Mouse (Mus musculus) lung, postnatal 0 days (tissue): ENCODE measurements around the gene Coq2.

Experiments used
- CTCF ChIP-seq: IDR thresholded peaks from 2 replicates; pipeline ENCODE4 v1.5.1; 2016; ENCODE audit warnings: antibody characterized with exemption, mild to moderate bottlenecking
- EP300 ChIP-seq: IDR thresholded peaks from 2 replicates; pipeline ENCODE4 v1.6.1; 2016; ENCODE audit warnings: antibody characterized with exemption, mild to moderate bottlenecking, control low read depth

DNA sequence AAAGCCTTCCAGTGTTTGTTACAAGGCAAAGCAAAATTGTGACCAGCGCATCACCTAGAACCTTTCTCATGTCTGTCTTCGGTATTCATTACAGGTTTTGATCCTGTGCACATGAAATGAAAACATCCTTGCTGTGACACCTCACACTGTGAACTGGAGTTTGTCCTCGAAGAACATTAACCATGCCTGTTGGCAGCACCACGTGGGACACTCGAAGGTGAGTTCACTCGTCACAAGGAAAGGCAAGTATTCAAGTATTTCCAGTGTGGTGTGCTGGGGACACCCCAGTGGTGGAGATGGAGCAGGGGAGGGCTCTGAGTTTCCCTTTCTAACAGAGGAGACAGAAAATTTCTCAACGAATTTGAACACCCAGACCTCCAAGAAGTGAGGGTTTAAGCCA, 24.0 kb downstream of the Coq2 start:
- no peak for TF ChIP-seq CTCF
- TF ChIP-seq EP300: no peak
